Mouse (Mus musculus) limb, embryonic 14.5 days (tissue): ENCODE data around the gene Ncoa1. TPM values are rescaled to one million over a fixed set of nuclear protein-coding genes. Genes with fewer than 3 reads are reported as not detected.

Experiments used
- ATAC-seq: fragments of 200-750 bp; cut with Nextera tagmentation; 2 replicates; pipeline ENCODE4 v1.8.0; 2017; ENCODE audit warnings: low read depth, moderate number of reproducible peaks, moderate TSS enrichment; ENCODE audit not compliant: low FRiP score
- DNase-seq: peaks from one replicate; pipeline ENCODE4 v3.0.0-alpha.2; 2015; ENCODE audit warnings: low spot score
- H3K27ac ChIP-seq: fragments of 300-500 bp; sonication (generic); replicated peaks from 2 replicates; pipeline ENCODE4 v1.5.1; 2014; ENCODE audit warnings: low read depth, mild to moderate bottlenecking, low read length, moderate library complexity, mixed read lengths
- H3K27me3 ChIP-seq: fragments of 300-500 bp; sonication (generic); 2 replicates; pipeline ENCODE4 v1.6.1; 2014; ENCODE audit warnings: low read length, mixed read lengths; ENCODE audit not compliant: control insufficient read depth, insufficient read depth
- H3K36me3 ChIP-seq: fragments of 300-500 bp; sonication (generic); 2 replicates; pipeline ENCODE4 v1.6.1; 2014; ENCODE audit warnings: mild to moderate bottlenecking, low read length, moderate library complexity, mixed read lengths; ENCODE audit not compliant: control insufficient read depth, insufficient read depth
- H3K4me1 ChIP-seq: fragments of 300-500 bp; sonication (generic); 2 replicates; pipeline ENCODE4 v1.6.1; 2014; ENCODE audit warnings: antibody characterized with exemption, low read length, mixed read lengths; ENCODE audit not compliant: control insufficient read depth, insufficient read depth
- H3K4me2 ChIP-seq: fragments of 300-500 bp; sonication (generic); replicated peaks from 2 replicates; pipeline ENCODE4 v1.6.1; 2014; ENCODE audit warnings: low read depth, mild to moderate bottlenecking, low read length, moderate library complexity; ENCODE audit not compliant: severe bottlenecking
- H3K4me3 ChIP-seq: fragments of 300-500 bp; sonication (generic); replicated peaks from 2 replicates; pipeline ENCODE4 v1.5.1; 2014; ENCODE audit warnings: low read length
- H3K9ac ChIP-seq: fragments of 300-500 bp; sonication (generic); 2 replicates; pipeline ENCODE4 v1.6.1; 2014; ENCODE audit warnings: mild to moderate bottlenecking, low read depth, low read length, moderate library complexity; ENCODE audit not compliant: severe bottlenecking
- H3K9me3 ChIP-seq: fragments of 300-500 bp; sonication (generic); 2 replicates; pipeline ENCODE4 v1.6.1; 2016; ENCODE audit warnings: low read length; ENCODE audit not compliant: control insufficient read depth
- POLR2A ChIP-seq: fragments of 200-500 bp; IDR thresholded peaks from 2 replicates; pipeline ENCODE4 v1.8.0; 2012; ENCODE audit warnings: inconsistent platforms, mild to moderate bottlenecking, moderate library complexity, borderline replicate concordance; ENCODE audit not compliant: insufficient read depth, insufficient read length; ENCODE audit errors: extremely low read depth
- WGBS: fragments of 180-500 bp; shearing (Covaris S2); extraction: QIAGEN DNeasy Blood & Tissue Kit; methylation state at CpG from one replicate; pipeline ENCODE4 v1.1.7; 2014; 5-methylcytosine and 5-hydroxymethylcytosine counted together
- polyA plus RNA-seq, 2 experiments: library from polyadenylated mRNA; depleted of rRNA in 1 of 2; stranded (reverse) in 1 of 2; unstranded in 1 of 2; fragments of >200 nt; fragmentation: Nextera tagmentation in 1 of 2; extraction: Ambion mirVana in 1 of 2; gene quantifications; 2 replicates each; pipeline versions ENCODE4 v1.2.1 to v1.2.3; 2012 to 2014

The Ncoa1 gene
- polyA plus RNA-seq, 2 experiments = 26.3 to 26.9 TPM

DNA sequence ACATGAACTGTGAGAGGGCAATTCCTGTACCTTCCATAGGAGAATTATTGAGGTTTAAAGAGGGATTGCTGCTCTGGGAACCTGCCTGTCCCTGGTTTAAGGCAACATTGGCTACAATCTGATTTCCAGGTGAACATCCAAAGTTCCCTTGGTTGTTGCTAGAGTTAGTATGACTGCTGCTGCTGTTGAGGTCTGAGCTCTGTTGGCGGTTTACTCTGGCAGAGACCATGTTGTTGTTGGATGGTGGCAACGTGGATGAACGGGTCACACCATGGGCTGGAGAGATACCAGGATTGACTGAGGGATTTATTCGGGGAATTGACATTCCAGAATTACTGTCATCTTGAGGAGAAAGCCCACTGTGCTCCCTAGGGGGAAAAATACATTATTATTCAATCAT, 181.1 kb downstream of the Ncoa1 start:
- H3K4me3 ChIP-seq = no peak overlapping the region
- WGBS = 85% methylated on average over 4 of the region's 4 CpGs
- no peaks in the 10 kb centered on the region for H3K27me3 ChIP-seq
- peaks cover 18% of the 10 kb centered on the region for H3K36me3 ChIP-seq
- H3K4me2 ChIP-seq = no peak overlapping the region
- H3K9ac ChIP-seq = no peak overlapping the region
- TF ChIP-seq POLR2A = no peak
- no peak overlapping the region for H3K27ac ChIP-seq
- H3K9me3 ChIP-seq = no peaks in the 10 kb centered on the region
- no peak for ATAC-seq
- H3K4me1 ChIP-seq = no peaks in the 10 kb centered on the region
- DNase-seq = no peak

DNA sequence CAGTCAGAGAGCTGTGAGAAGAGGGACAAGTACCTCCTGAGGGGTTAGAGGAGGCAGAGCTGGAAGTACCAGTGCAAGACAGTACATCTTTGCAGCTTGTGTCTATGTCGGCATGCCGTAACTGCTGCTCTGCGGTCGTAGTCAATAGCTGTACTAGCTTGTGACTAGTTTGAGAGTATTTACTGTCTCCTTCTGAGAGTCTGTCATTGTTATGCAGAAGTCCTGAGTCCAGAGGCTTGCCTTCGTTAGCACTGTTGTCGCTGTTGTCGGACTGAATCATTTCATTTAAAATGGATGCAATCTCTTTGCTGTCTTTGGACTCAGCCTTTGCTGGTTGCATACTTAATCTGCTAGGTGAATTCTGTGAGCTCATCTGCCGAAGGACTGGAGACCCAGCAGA, 181.7 kb downstream of the Ncoa1 start:
- no peak for DNase-seq
- TF ChIP-seq POLR2A = no peak
- no peaks in the 10 kb centered on the region for H3K4me1 ChIP-seq

DNA sequence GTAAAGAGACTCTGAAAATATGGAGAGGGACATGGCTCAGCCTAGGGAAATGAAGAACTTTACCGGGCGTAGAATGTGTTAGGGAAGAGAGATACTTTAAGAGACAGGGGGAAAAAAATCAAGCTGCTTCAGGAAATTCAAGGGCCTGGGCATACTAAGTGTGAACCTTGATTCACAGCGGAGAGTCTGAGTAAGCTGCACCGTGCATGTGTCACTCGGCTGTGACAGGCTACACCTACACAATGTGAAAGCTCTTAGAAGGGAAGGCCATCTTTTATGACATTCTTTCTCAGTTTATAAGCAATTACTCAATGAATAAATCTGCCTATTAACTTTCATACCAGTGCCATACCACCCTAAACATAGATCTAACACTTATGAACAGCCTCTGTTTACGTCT, 183.2 kb downstream of the Ncoa1 start:
- H3K9me3 ChIP-seq = no peaks in the 10 kb centered on the region
- no peaks in the 10 kb centered on the region for H3K27me3 ChIP-seq
- no peak overlapping the region for H3K4me2 ChIP-seq
- WGBS = 75% methylated on average over 6 of the region's 6 CpGs
- H3K27ac ChIP-seq = no peak overlapping the region
- no peak overlapping the region for H3K4me3 ChIP-seq
- TF ChIP-seq POLR2A = no peak
- DNase-seq = no peak
- H3K4me1 ChIP-seq = no peaks in the 10 kb centered on the region
- H3K9ac ChIP-seq = no peak overlapping the region
- ATAC-seq = no peak
- H3K36me3 ChIP-seq = peaks cover 24% of the 10 kb centered on the region

More for the DNA sequence above, 181.7 kb downstream of the Ncoa1 start:
- Histone ChIP-seq H3K27me3 (no peaks in the 10 kb centered on the region), H3K4me3 (no peak overlapping the region), H3K36me3 (peaks cover 21% of the 10 kb centered on the region), H3K27ac (no peak overlapping the region), H3K9ac (no peak overlapping the region), H3K4me2 (no peak overlapping the region), H3K9me3 (no peaks in the 10 kb centered on the region)
- ATAC-seq = no peak
- WGBS = 92% methylated on average over 8 of the region's 8 CpGs

- no peaks in the 10 kb centered on the region for H3K27me3 ChIP-seq
- peaks cover 4% of the 10 kb centered on the region; the same call in 1 of the 2 replicates for H3K36me3 ChIP-seq
- H3K4me2 ChIP-seq = no peak overlapping the region
- no peak overlapping the region for H3K9ac ChIP-seq
- no peaks in the 10 kb centered on the region for H3K9me3 ChIP-seq
- H3K4me1 ChIP-seq = 0 out of 2 replicates have a peak, but pooled peaks cover 2% of the 10 kb centered on the region
- WGBS = 41% methylated on average over 3 of the region's 3 CpGs
- DNase-seq (peak; percentile 59), ATAC-seq (peak; percentile 93)
- H3K4me3 ChIP-seq = no peak overlapping the region
- 0 out of 2 replicates have a peak overlapping the region, but pooled peaks have one; percentile 6 for H3K27ac ChIP-seq
- TF ChIP-seq POLR2A = no peak
Observed at GRCm38 (mm10) chr12:4285186-4285585, 191.8 kb downstream of the Ncoa1 start.

DNA sequence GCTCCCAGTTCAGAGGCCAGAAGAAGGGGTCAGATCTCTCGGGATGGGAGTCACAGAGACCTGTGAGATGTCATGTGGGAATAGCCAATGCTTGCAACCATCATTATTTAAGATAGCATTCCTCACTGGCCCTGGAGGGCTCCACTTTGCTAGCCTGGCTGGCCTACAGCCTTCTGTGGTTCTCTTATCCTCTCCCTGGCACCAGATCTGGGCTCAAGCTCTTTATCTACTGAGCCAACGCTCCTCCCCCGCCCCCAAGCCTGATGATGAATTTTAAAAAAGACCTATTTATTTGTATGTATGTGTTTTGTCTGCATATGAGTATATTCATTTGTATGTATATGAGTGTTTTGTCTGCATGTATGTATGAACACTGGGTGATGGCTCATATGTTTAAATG, 197.1 kb downstream of the Ncoa1 start:
- DNase-seq (no peak), ATAC-seq (no peak)
- H3K4me1 ChIP-seq = 0 out of 2 replicates have a peak, but pooled peaks cover 2% of the 10 kb centered on the region
- H3K4me3 ChIP-seq = no peak overlapping the region
- no peak for TF ChIP-seq POLR2A
- WGBS = 85% methylated on average over 3 of the region's 3 CpGs
- no peaks in the 10 kb centered on the region for H3K9me3 ChIP-seq
- H3K4me2 ChIP-seq = no peak overlapping the region
- no peak overlapping the region for H3K27ac ChIP-seq
- no peak overlapping the region for H3K9ac ChIP-seq
- H3K27me3 ChIP-seq = no peaks in the 10 kb centered on the region
- peaks cover 12% of the 10 kb centered on the region for H3K36me3 ChIP-seq
